Mouse (Mus musculus) MEL (cell line): Measurements from ENCODE around the gene Gramd4. TPM values are rescaled to one million over a fixed set of nuclear protein-coding genes. Genes with fewer than 3 reads are reported as not detected.

Experiments used
- DNase-seq: peaks from one replicate; pipeline ENCODE4 v3.0.0; 2011; ENCODE audit warnings: low read depth, low spot score
- H3K27ac ChIP-seq: 2 replicates; pipeline ENCODE4 v1.5.1; 2012; ENCODE audit warnings: low read depth, mild to moderate bottlenecking, control low read depth, low read length, moderate library complexity; ENCODE audit not compliant: control insufficient read depth
- H3K27me3 ChIP-seq, 2 experiments: fragments of 150-350 bp in 1 of 2; sonication (generic) in 1 of 2; 2 replicates each; pipeline ENCODE4 v1.6.1; 2012; ENCODE audit warnings: low read length in 2 of 2, mild to moderate bottlenecking in 2 of 2, improper control_type of control experiment in 1 of 2, moderate library complexity in 1 of 2; ENCODE audit not compliant: insufficient read depth in 2 of 2, control insufficient read depth in 1 of 2
- H3K36me3 ChIP-seq, 2 experiments: 2 replicates each; pipeline ENCODE4 v1.6.1; 2012 to 2014; ENCODE audit warnings: low read length in 2 of 2, improper control_type of control experiment in 1 of 2, inconsistent platforms in 1 of 2, mild to moderate bottlenecking in 1 of 2; ENCODE audit not compliant: insufficient read depth in 2 of 2, control insufficient read depth in 1 of 2
- H3K4me1 ChIP-seq, 2 experiments: fragments of 150-350 bp in 1 of 2; sonication (generic) in 1 of 2; 2 replicates each; pipeline ENCODE4 v1.6.1; 2012; ENCODE audit warnings: low read length in 2 of 2, improper control_type of control experiment in 1 of 2, mild to moderate bottlenecking in 1 of 2; ENCODE audit not compliant: insufficient read depth in 2 of 2, control insufficient read depth in 1 of 2
- H3K4me3 ChIP-seq, 2 experiments: fragments of 150-350 bp in 1 of 2; sonication (generic) in 1 of 2; 2 replicates each; pipeline ENCODE4 v1.5.1; 2012; ENCODE audit warnings: low read depth in 2 of 2, low read length in 2 of 2, mild to moderate bottlenecking in 2 of 2, moderate library complexity in 2 of 2, control low read depth in 1 of 2, improper control_type of control experiment in 1 of 2; ENCODE audit not compliant: control insufficient read depth in 1 of 2, insufficient read depth in 1 of 2
- H3K79me2 ChIP-seq: 2 replicates; pipeline ENCODE4 v1.6.1; 2012; ENCODE audit warnings: mild to moderate bottlenecking, low read length, moderate library complexity; ENCODE audit not compliant: control insufficient read depth, poor library complexity, insufficient read depth
- H3K9ac ChIP-seq: 2 replicates; pipeline ENCODE4 v1.6.1; 2012; ENCODE audit warnings: low read depth, mild to moderate bottlenecking, control low read depth, low read length, moderate library complexity; ENCODE audit not compliant: control insufficient read depth, poor library complexity, severe bottlenecking
- H3K9me3 ChIP-seq: fragments of 150-350 bp; sonication (generic); replicated peaks from 2 replicates; pipeline ENCODE4 v1.6.1; 2012; ENCODE audit warnings: mild to moderate bottlenecking, low read length, improper control_type of control experiment, moderate library complexity; ENCODE audit not compliant: insufficient read depth
- CHD1 ChIP-seq: IDR thresholded peaks from 2 replicates; pipeline ENCODE4 v1.6.1; 2012; ENCODE audit warnings: low read depth, mild to moderate bottlenecking, inconsistent platforms, low read length, improper control_type of control experiment
- CHD2 ChIP-seq: IDR thresholded peaks from 2 replicates; pipeline ENCODE4 v1.6.1; 2011; ENCODE audit warnings: low read length, improper control_type of control experiment
- E2F4 ChIP-seq: IDR thresholded peaks from 2 replicates; pipeline ENCODE4 v1.6.1; 2011; ENCODE audit warnings: low read depth, low read length, improper control_type of control experiment, borderline replicate concordance
- ETS1 ChIP-seq: IDR thresholded peaks from 2 replicates; pipeline ENCODE4 v1.6.1; 2012; ENCODE audit warnings: low read depth, mild to moderate bottlenecking, inconsistent platforms, low read length, improper control_type of control experiment, moderate library complexity
- GABPA ChIP-seq: IDR thresholded peaks from 2 replicates; pipeline ENCODE4 v1.6.1; 2012; ENCODE audit warnings: low read depth, mild to moderate bottlenecking, inconsistent platforms, low read length, improper control_type of control experiment, moderate library complexity
- GATA1 ChIP-seq: IDR thresholded peaks from 2 replicates; pipeline ENCODE4 v1.6.1; 2011; ENCODE audit warnings: low read depth, low read length, improper control_type of control experiment
- JUND ChIP-seq: IDR thresholded peaks from 2 replicates; pipeline ENCODE4 v1.6.1; 2011; ENCODE audit warnings: low read depth, mild to moderate bottlenecking, improper control_type of control experiment, low read length
- KAT2A ChIP-seq: conservative IDR thresholded peaks from 2 replicates; pipeline ENCODE4 v1.6.1; 2012; ENCODE audit warnings: low read depth, low read length, improper control_type of control experiment, inconsistent platforms
- MAFK ChIP-seq: IDR thresholded peaks from 2 replicates; pipeline ENCODE4 v1.6.1; 2011; ENCODE audit warnings: low read depth, mild to moderate bottlenecking, low read length, improper control_type of control experiment, borderline replicate concordance
- MAZ ChIP-seq: IDR thresholded peaks from 2 replicates; pipeline ENCODE4 v1.6.1; 2012; ENCODE audit warnings: low read depth, mild to moderate bottlenecking, inconsistent platforms, low read length, improper control_type of control experiment
- MYC ChIP-seq: IDR thresholded peaks from 2 replicates; pipeline ENCODE4 v1.6.1; 2011; ENCODE audit warnings: low read depth, mild to moderate bottlenecking, low read length, improper control_type of control experiment, moderate library complexity
- POLR2A ChIP-seq, 2 experiments: IDR thresholded peaks; 2 replicates each; pipeline ENCODE4 v1.6.1; 2011 to 2012; ENCODE audit warnings: low read length in 2 of 2, mild to moderate bottlenecking in 2 of 2, control low read depth in 1 of 2, improper control_type of control experiment in 1 of 2, low read depth in 1 of 2, moderate library complexity in 1 of 2; ENCODE audit not compliant: control insufficient read depth in 1 of 2, insufficient read depth in 1 of 2, poor library complexity in 1 of 2
- POLR2AphosphoS2 ChIP-seq: IDR thresholded peaks from 2 replicates; pipeline ENCODE4 v1.6.1; 2011; ENCODE audit warnings: low read length, improper control_type of control experiment
- RAD21 ChIP-seq: IDR thresholded peaks from 2 replicates; pipeline ENCODE4 v1.6.1; 2011; ENCODE audit warnings: mild to moderate bottlenecking, low read depth, low read length, improper control_type of control experiment
- RCOR1 ChIP-seq: IDR thresholded peaks from 2 replicates; pipeline ENCODE4 v1.6.1; 2012; ENCODE audit warnings: low read depth, mild to moderate bottlenecking, inconsistent platforms, low read length, improper control_type of control experiment
- SIN3A ChIP-seq: IDR thresholded peaks from 2 replicates; pipeline ENCODE4 v1.6.1; 2012; ENCODE audit warnings: low read length, improper control_type of control experiment, inconsistent platforms
- TBP ChIP-seq: IDR thresholded peaks from 2 replicates; pipeline ENCODE4 v1.8.0; 2011; ENCODE audit warnings: low read depth, low read length, improper control_type of control experiment
- ZKSCAN1 ChIP-seq: IDR thresholded peaks from 2 replicates; pipeline ENCODE4 v1.6.1; 2012; ENCODE audit warnings: low read depth, mild to moderate bottlenecking, inconsistent platforms, low read length, improper control_type of control experiment, moderate library complexity
- ZNF384 ChIP-seq: IDR thresholded peaks from 2 replicates; pipeline ENCODE4 v1.6.1; 2012; ENCODE audit warnings: low read depth, mild to moderate bottlenecking, inconsistent platforms, low read length, improper control_type of control experiment
- polyA plus RNA-seq, 2 experiments: library from polyadenylated mRNA; stranded (reverse) in 1 of 2; unstranded in 1 of 2; fragments of >175 nt in 1 of 2; fragments of >200 nt in 1 of 2; gene quantifications; 2 replicates each; pipeline versions ENCODE4 v1.2.1 to v1.2.4; 2012; ENCODE audit warnings: low replicate concordance in 2 of 2, low read depth in 1 of 2; ENCODE audit not compliant: insufficient read length in 2 of 2, insufficient read depth in 1 of 2, missing spikeins in 1 of 2
- total RNA-seq: library from RNA; depleted of rRNA; stranded (reverse); fragments of 300-350 nt; gene quantifications from 2 replicates; pipeline ENCODE4 v1.2.3, GENCODE M21; 2012; rRNA removed

Gramd4 gene
- total RNA-seq: 34.1 and 43.1 TPM in 2 replicates
- polyA plus RNA-seq: 10 to 100 TPM; 35.2 to 38.0 TPM

- Histone ChIP-seq H3K4me3 (peak within 1 kb of the TSS; percentile 56 to 68), H3K27ac (peak within 1 kb of the TSS; percentile 48), H3K79me2 (peaks cover 35% of the 10 kb centered on the region), H3K27me3 (no peaks in the 10 kb centered on the region), H3K4me1 (peaks cover 5 to 33% of the 10 kb centered on the region in 2 experiments), H3K9ac (peak within 1 kb of the TSS; percentile 74), H3K36me3 (peaks cover 0 to 22% of the 10 kb centered on the region in 2 experiments; a peak in 2 of 4 replicates), H3K9me3 (no peaks in the 10 kb centered on the region)
- no peak for TF ChIP-seq GABPA
- no peak for TF ChIP-seq CHD2
- TF ChIP-seq MYC: no peak
- no peak for TF ChIP-seq CHD1
- no peak for TF ChIP-seq MAZ
- no peak for TF ChIP-seq GATA1
- TF ChIP-seq ETS1: no peak
- no peak for TF ChIP-seq POLR2A (IDR thresholded peaks at IDR 0.05; ENCODE audit: control insufficient read depth in 1 of 2, insufficient read depth in 1 of 2, low read depth in 1 of 2, low read length in 2 of 2, poor library complexity in 1 of 2)
- no peak for TF ChIP-seq MAFK
- no peak for TF ChIP-seq ZKSCAN1
- no peak for TF ChIP-seq KAT2A
- TF ChIP-seq RAD21: no peak
- TF ChIP-seq SIN3A: no peak
- DNase-seq: no peak
Measured at GRCm38 (mm10) chr15:86057413-86057812, at the start of gene Gramd4. TSS of gene Gramd4 (plus strand) at chr15:86057695.

GRCm38 (mm10) chr15:86013130-86013529 lies 44.4 kb upstream of the Gramd4 start:
- TF ChIP-seq RCOR1: no peak
- no peak for TF ChIP-seq MYC
- no peak for TF ChIP-seq POLR2A (IDR thresholded peaks at IDR 0.05; ENCODE audit: control insufficient read depth in 1 of 2, insufficient read depth in 1 of 2, low read depth in 1 of 2, low read length in 2 of 2, poor library complexity in 1 of 2)
- no peak for TF ChIP-seq E2F4
- TF ChIP-seq CHD1: no peak
- TF ChIP-seq GATA1: no peak
- no peak for TF ChIP-seq JUND
- TF ChIP-seq ZNF384: no peak
- no peak for TF ChIP-seq TBP
- TF ChIP-seq POLR2AphosphoS2: no peak
- Histone ChIP-seq H3K4me3 (peak overlapping the region; percentile 5 to 18; a peak in 1 of 4 replicates), H3K27me3 (no peaks in the 10 kb centered on the region), H3K27ac (0 out of 2 replicates have a peak overlapping the region, but pooled peaks have one; percentile 1), H3K9me3 (no peaks in the 10 kb centered on the region), H3K79me2 (no peaks in the 10 kb centered on the region; the same call in 1 of the 2 replicates), H3K9ac (0 out of 2 replicates have a peak overlapping the region, but pooled peaks have one; percentile 0), H3K36me3 (peaks cover 0 to 16% of the 10 kb centered on the region in 2 experiments; a peak in 2 of 4 replicates), H3K4me1 (peaks cover 13 to 19% of the 10 kb centered on the region in 2 experiments)
- no peak for DNase-seq
